Mouse (Mus musculus): ENCODE results near the gene Dclk3. TPM values are rescaled to one million over a fixed set of nuclear protein-coding genes. Genes with fewer than 3 reads are reported as not detected.
A peak's percentile ranks its signal among the peaks of the same experiment; 100 is the strongest.

The Dclk3 gene
- total and polyA plus RNA-seq, 2 experiments, result 4.3 to 10.5 TPM

DNA sequence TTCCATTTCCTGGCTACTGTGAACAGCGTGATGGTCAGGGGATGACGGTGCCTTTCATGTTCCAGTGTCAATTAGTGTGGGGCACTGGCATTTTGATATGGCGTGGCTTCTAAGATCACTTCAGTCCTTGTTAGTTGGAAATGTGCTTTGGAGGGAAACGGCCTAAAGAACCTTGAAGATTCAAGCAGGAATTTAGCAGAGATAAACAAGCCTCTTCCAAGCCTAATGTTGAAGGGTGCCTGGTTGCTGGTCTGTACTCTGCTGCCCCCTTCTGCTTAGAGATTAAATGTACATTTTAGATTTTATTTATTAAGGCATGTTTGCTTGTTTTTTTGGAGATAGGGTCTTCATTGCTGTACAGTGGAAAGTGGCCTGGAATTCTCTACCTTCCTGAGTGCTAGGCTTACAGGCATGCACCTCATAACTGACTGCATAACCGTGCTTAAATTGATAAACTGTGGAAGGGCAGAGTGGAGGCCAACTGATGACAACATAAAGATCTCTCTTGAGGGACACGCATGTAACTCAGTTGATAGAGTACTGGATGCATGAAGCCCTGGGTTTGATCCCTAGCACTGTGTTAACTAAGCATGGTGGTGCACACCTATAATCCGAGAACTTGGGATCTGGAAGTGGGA is 40.1 kb downstream of the Dclk3 start:
- WGBS, result 69% methylated on average over 7 of the region's 7 CpGs
- peaks cover 6% of the 10 kb centered on the region; the same call in 1 of the 2 replicates for H3K79me2 ChIP-seq (ENCODE audit: control insufficient read depth, insufficient read depth, low read length)

GRCm38 (mm10) chr9:111481011-111481410 is 42.1 kb downstream of the Dclk3 start:
- Histone ChIP-seq H3K9ac (ENCODE audit: low read depth, low read length) (no peak overlapping the region), H3K27me3 (ENCODE audit: control insufficient read depth, insufficient read depth, low read length) (no peaks in the 10 kb centered on the region), H3K36me3 (ENCODE audit: control insufficient read depth, insufficient read depth, low read length) (peaks cover 5% of the 10 kb centered on the region), H3K4me3 (ENCODE audit: insufficient read depth, low read depth, low read length) (no peak overlapping the region), H3K4me1 (ENCODE audit: control insufficient read depth, insufficient read depth, low read length) (no peaks in the 10 kb centered on the region), H3K79me2 (ENCODE audit: control insufficient read depth, insufficient read depth, low read length) (peaks cover 3% of the 10 kb centered on the region; the same call in 1 of the 2 replicates), H3K27ac (replicated peaks; ENCODE audit: insufficient read depth, low read depth, low read length) (no peak overlapping the region)
- 82% methylated on average over 3 of the region's 3 CpGs for WGBS
- DNase-seq (ENCODE audit: extremely low read depth, low read depth, low spot score), result no peak
- TF ChIP-seq POLR2A (IDR thresholded peaks at IDR 0.05; ENCODE audit: extremely low read depth, insufficient read depth, low read length), result no peak

More for the DNA sequence above, 40.1 kb downstream of the Dclk3 start:
- Histone ChIP-seq H3K27ac (replicated peaks; ENCODE audit: insufficient read depth, low read depth, low read length) (no peak overlapping the region), H3K27me3 (ENCODE audit: control insufficient read depth, insufficient read depth, low read length) (no peaks in the 10 kb centered on the region), H3K4me1 (ENCODE audit: control insufficient read depth, insufficient read depth, low read length) (peaks cover 5% of the 10 kb centered on the region; the same call in 1 of the 2 replicates), H3K36me3 (ENCODE audit: control insufficient read depth, insufficient read depth, low read length) (peaks cover under 1% of the 10 kb centered on the region; the same call in 1 of the 2 replicates), H3K9ac (ENCODE audit: low read depth, low read length) (no peak overlapping the region), H3K4me3 (ENCODE audit: insufficient read depth, low read depth, low read length) (no peak overlapping the region)
- DNase-seq (ENCODE audit: extremely low read depth, low read depth, low spot score), result peak; percentile 50
- TF ChIP-seq CTCF (IDR thresholded peaks at IDR 0.05; ENCODE audit: low read depth, low read length) (peak; percentile 54), POLR2A (IDR thresholded peaks at IDR 0.05; ENCODE audit: extremely low read depth, insufficient read depth, low read length) (no peak)

DNA sequence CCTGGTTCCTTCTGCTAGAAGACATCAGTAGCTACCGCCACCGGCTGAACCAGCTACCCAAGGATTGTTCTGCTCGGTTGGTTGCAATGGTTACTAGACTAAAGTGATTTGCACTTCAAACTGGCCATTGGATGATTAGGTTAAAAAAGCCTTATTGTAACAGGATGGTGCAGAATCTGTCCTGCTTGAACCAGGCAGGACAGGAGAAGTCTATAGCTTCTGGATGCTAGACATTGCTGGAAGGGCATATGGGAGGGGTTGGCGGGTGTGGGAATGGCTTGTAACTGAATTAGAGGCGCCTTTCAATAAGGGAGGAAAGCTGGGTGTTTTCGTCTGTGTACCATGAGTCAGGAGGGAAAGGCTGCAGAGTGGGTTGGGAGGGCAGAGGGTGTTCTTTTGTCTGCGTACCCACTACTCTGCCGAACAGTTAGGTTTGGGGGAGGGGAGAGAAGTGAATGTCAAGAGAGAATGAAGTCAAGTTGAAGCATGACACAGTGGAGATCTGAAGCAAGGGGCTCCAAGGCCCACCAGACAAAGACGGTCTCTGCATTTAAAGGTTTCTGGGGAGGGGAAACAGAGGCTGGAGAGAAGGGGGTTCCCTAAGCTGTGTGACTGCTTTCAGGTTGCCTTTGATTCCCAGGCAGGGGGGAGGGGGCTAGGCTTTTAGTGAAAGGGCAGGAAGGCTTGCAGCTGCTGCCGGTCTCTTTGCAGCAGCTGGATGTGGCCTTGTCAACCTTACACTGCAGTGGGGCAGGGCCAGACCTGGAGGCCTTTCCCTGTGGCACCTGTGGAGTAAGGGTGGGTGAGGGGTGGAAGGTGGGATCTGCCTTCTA is 48.0 kb downstream of the Dclk3 start:
- Histone ChIP-seq H3K27ac (replicated peaks; ENCODE audit: insufficient read depth, low read depth, low read length) (no peak overlapping the region), H3K79me2 (ENCODE audit: control insufficient read depth, insufficient read depth, low read length) (no peaks in the 10 kb centered on the region), H3K9ac (ENCODE audit: low read depth, low read length) (no peak overlapping the region), H3K4me3 (ENCODE audit: insufficient read depth, low read depth, low read length) (no peak overlapping the region), H3K36me3 (ENCODE audit: control insufficient read depth, insufficient read depth, low read length) (peaks cover 14% of the 10 kb centered on the region), H3K4me1 (ENCODE audit: control insufficient read depth, insufficient read depth, low read length) (no peaks in the 10 kb centered on the region), H3K27me3 (ENCODE audit: control insufficient read depth, insufficient read depth, low read length) (no peaks in the 10 kb centered on the region)
- TF ChIP-seq CTCF (IDR thresholded peaks at IDR 0.05; ENCODE audit: low read depth, low read length), result no peak
- TF ChIP-seq POLR2A (IDR thresholded peaks at IDR 0.05; ENCODE audit: extremely low read depth, insufficient read depth, low read length), result no peak
- DNase-seq (ENCODE audit: extremely low read depth, low read depth, low spot score), result no peak
- 86% methylated on average over 10 of the region's 10 CpGs for WGBS

GRCm38 (mm10) chr9:111490583-111490982 is 51.7 kb downstream of the Dclk3 start:
- TF ChIP-seq POLR2A (IDR thresholded peaks at IDR 0.05; ENCODE audit: extremely low read depth, insufficient read depth, low read length) (no peak), CTCF (IDR thresholded peaks at IDR 0.05; ENCODE audit: low read depth, low read length) (no peak)
- no peak for DNase-seq (ENCODE audit: extremely low read depth, low read depth, low spot score)
- H3K9ac ChIP-seq (ENCODE audit: low read depth, low read length), result no peak overlapping the region
- H3K4me3 ChIP-seq (ENCODE audit: insufficient read depth, low read depth, low read length), result no peak overlapping the region
- no peak overlapping the region for H3K27ac ChIP-seq (replicated peaks; ENCODE audit: insufficient read depth, low read depth, low read length)
- no peaks in the 10 kb centered on the region for H3K4me1 ChIP-seq (ENCODE audit: control insufficient read depth, insufficient read depth, low read length)
- no peaks in the 10 kb centered on the region for H3K27me3 ChIP-seq (ENCODE audit: control insufficient read depth, insufficient read depth, low read length)
- H3K36me3 ChIP-seq (ENCODE audit: control insufficient read depth, insufficient read depth, low read length), result peaks cover 11% of the 10 kb centered on the region; the same call in 1 of the 2 replicates
- H3K79me2 ChIP-seq (ENCODE audit: control insufficient read depth, insufficient read depth, low read length), result no peaks in the 10 kb centered on the region
- 55% methylated on average over 8 of the region's 8 CpGs for WGBS

- H3K36me3 ChIP-seq (ENCODE audit: control insufficient read depth, insufficient read depth, low read length), result peaks cover 6% of the 10 kb centered on the region; the same call in 1 of the 2 replicates
- no peaks in the 10 kb centered on the region for H3K27me3 ChIP-seq (ENCODE audit: control insufficient read depth, insufficient read depth, low read length)
- H3K27ac ChIP-seq (replicated peaks; ENCODE audit: insufficient read depth, low read depth, low read length), result no peak overlapping the region
- H3K79me2 ChIP-seq (ENCODE audit: control insufficient read depth, insufficient read depth, low read length), result no peaks in the 10 kb centered on the region
- TF ChIP-seq CTCF (IDR thresholded peaks at IDR 0.05; ENCODE audit: low read depth, low read length), result 0 out of 2 replicates have a peak, but pooled peaks have one; percentile 9
- TF ChIP-seq POLR2A (IDR thresholded peaks at IDR 0.05; ENCODE audit: extremely low read depth, insufficient read depth, low read length), result no peak
- no peak for DNase-seq (ENCODE audit: extremely low read depth, low read depth, low spot score)
- H3K4me1 ChIP-seq (ENCODE audit: control insufficient read depth, insufficient read depth, low read length), result no peaks in the 10 kb centered on the region
- no peak overlapping the region for H3K9ac ChIP-seq (ENCODE audit: low read depth, low read length)
- no peak overlapping the region for H3K4me3 ChIP-seq (ENCODE audit: insufficient read depth, low read depth, low read length)
- WGBS, result 35% methylated on average over 4 of the region's 4 CpGs
These were observed 52.4 kb downstream of the Dclk3 start for GRCm38 (mm10) chr9:111491280-111491679.

Measured in liver, adult 2 months (tissue).